Mouse (Mus musculus) common myeloid progenitor, adult 5-6 weeks (primary cell): ENCODE results near the gene Rab7b. TPM values are rescaled to one million over a fixed set of nuclear protein-coding genes. Genes with fewer than 3 reads are reported as not detected.

Experiments
- ATAC-seq: replicated peaks from 2 replicates; pipeline ENCODE4 v1.8.0; 2016; ENCODE audit warnings: low read depth, mild to moderate bottlenecking, moderate TSS enrichment, inconsistent platforms; ENCODE audit not compliant: poor library complexity, severe bottlenecking
- total RNA-seq: library from RNA; stranded (forward); fragments of 200-1000, 187-1606 nt; gene quantifications from 2 replicates; pipeline ENCODE4 v1.2.3, GENCODE M21; 2017

The Rab7b gene
- total RNA-seq, 1 experiment from 2014 or later = 10.5 TPM

- ATAC-seq = 0 out of 2 replicates have a peak, but pooled peaks have one; percentile 11
Measured at GRCm38 (mm10) chr1:131690435-131690834, 1.9 kb downstream of the Rab7b start.

- ATAC-seq = peak; percentile 82
Measured at GRCm38 (mm10) chr1:131691356-131691755, 2.9 kb downstream of the Rab7b start.

DNA sequence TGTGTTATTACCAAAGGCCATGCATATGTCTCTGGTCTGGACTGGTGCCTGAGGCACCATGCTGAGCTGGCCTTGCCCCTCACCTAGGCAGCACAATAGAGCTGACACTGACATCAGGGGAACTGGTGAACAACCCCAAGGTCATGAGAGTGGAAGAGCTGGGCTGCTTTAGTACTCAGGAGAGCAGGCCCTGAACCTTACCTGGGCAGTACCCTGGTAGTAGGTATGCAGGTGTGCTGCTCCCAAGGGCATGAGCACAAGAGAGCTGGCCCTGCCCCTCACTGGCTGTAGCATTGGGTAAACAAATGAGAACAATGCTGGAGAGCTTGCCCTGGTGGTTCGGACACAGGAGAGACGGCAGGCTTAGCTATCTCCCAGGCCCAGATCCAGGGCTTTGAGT lies 6.8 kb downstream of the Rab7b start:
- no peak for ATAC-seq

- no peak for ATAC-seq
Measured at GRCm38 (mm10) chr1:131696325-131696724, 7.8 kb downstream of the Rab7b start.

GRCm38 (mm10) chr1:131698770-131699169 lies 10.3 kb downstream of the Rab7b start:
- no peak for ATAC-seq

DNA sequence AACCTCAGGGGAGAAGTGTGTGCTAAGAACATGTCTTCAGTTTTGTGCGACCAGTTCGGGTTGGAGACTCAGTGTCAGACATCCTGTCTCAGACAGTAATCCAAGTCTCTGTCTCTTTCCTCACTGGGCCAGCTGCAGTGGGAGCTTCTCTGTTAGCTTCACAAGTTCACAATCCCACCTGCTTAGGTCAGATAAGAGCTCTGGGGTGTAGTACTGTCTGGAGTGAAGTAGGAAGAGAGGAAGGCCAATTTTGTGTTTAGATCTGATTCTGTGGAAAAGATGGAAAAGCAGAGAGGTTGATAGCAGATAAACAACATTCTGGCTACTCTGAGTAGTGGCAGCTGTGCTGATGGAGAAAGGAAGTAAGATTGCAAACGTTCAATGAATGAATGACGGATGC lies 11.1 kb downstream of the Rab7b start:
- no peak for ATAC-seq

- peak; percentile 71 for ATAC-seq
Measured at GRCm38 (mm10) chr1:131700447-131700846, 12.0 kb downstream of the Rab7b start.

GRCm38 (mm10) chr1:131701391-131701790 lies 12.9 kb downstream of the Rab7b start:
- no peak for ATAC-seq

- ATAC-seq = peak; percentile 60
Measured at GRCm38 (mm10) chr1:131702094-131702766, 13.7 kb downstream of the Rab7b start.

GRCm38 (mm10) chr1:131703482-131703881 lies 15.0 kb downstream of the Rab7b start:
- ATAC-seq = no peak

- peak; percentile 85 for ATAC-seq
Measured at GRCm38 (mm10) chr1:131708338-131708737, 19.8 kb downstream of the Rab7b start.

DNA sequence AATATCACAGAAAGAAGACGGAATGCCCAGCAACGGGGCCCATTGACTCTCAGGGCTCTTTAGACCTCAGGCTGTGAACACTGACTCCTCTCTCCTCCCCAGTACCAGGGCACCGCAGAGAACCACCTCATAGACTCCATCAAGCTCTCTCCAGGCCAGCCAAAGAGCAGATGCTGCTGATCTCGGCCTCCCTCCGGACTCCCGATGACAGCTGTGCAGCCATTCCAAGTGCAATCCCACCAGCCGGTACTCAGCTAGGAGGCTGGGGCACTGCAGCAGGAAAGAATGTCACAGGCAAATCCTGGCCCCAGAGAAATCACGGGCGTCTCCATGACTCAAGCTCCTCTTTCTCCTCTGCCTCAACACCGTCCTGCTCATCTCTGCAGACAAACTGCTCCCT lies 23.0 kb downstream of the Rab7b start:
- no peak for ATAC-seq

GRCm38 (mm10) chr1:131712386-131712785 lies 23.9 kb downstream of the Rab7b start:
- ATAC-seq = peak; percentile 63

- no peak for ATAC-seq
Measured at GRCm38 (mm10) chr1:131714388-131715337, 26.2 kb downstream of the Rab7b start.

DNA sequence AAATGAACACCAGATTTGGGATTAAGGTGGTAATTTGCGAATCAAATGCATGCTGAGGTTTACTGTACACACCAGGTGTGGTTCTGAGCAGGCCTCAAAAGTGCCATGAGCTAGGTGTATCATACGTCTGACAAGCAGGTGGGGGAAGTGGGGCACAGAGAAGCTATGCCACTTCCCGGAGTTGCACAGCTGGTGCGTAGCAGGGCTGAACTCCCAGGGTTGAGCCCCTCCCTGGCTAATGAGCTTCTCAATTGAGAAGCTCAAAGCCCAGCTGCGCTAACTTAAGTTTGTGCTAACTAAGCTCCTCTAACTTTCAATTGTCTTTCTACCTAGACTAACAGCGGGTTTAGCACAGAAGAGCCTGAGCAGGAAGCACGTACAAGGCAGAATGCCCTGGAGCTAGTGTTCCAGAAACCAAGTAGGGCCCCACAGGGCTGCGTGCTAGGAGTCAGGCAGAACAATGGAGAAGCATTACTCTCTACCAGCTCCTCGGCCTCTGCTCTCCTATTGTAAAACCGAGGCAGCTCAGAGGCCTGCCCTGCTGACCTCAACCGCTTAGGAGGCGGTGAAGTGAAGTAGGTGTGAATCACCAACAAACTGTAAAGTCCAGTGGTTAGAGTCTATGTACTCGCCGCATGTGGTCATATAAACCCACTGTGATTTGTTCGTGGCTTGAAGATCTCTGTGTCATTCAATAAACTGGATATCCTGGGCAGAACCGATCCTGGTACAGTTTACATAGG lies 30.6 kb downstream of the Rab7b start:
- no peak for ATAC-seq

DNA sequence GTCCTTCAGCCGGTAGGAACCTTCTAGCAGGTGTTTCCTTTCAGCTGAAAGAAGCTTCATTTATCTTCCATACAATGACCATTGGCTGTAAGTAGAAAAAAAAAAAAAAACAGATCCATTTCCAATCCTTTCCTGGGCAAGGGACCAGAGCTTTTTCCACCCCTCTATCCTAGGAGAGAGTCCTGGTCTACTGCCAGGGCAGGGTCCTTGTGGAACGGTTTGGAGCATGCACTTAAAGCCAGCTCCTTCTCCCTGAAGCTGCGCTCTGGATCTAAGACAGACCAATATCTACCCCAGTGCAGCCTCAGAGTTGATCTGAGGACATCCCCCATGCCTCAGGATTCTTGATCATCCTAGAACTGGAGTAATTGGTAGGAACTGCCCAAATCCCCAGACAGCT lies 33.5 kb downstream of the Rab7b start:
- ATAC-seq = no peak

DNA sequence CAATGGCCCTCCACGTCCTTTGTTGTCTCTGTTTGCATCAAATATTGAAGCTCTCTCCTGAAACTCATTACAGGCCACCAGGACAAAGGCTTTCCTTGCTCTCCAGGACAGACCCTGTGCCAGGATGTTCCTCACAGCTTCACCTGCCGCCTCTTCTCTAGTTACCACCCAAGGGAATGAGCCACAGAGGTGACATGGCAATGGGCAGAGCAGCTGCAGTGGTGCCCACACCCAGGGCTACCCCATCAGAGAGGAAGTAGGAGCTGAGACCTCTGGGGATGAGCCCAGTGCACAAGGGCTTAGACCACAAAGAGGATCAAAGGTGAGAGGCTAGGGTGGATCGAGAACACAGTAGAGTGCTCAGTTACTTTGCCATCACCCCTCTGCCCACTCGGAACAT lies 35.1 kb downstream of the Rab7b start:
- no peak for ATAC-seq

- ATAC-seq = peak; percentile 63
Measured at GRCm38 (mm10) chr1:131726586-131726985, 38.1 kb downstream of the Rab7b start.

- no peak for ATAC-seq
Measured at GRCm38 (mm10) chr1:131730639-131731437, 42.3 kb downstream of the Rab7b start.
